Mouse (Mus musculus) kidney, adult 2 months (tissue): ENCODE results near the gene Stxbp6. TPM values are rescaled to one million over a fixed set of nuclear protein-coding genes. Genes with fewer than 3 reads are reported as not detected.
"Not testable (repeated sequence)": the region's sequence is repeated elsewhere in the genome, so short reads cannot be mapped to it uniquely, and the experiment has no call there.

Source experiments
- DNase-seq: peaks from one replicate; pipeline ENCODE4 v3.0.0; 2021
- H3K27ac ChIP-seq: fragments of 200-500 bp; 2 replicates; pipeline ENCODE4 v1.5.1; 2012; ENCODE audit warnings: low read depth, low read length, control low read depth, inconsistent platforms; ENCODE audit not compliant: insufficient read depth
- H3K27me3 ChIP-seq: fragments of 200-500 bp; replicated peaks from 2 replicates; pipeline ENCODE4 v1.6.1; 2012; ENCODE audit warnings: mild to moderate bottlenecking, moderate library complexity, low read length, inconsistent platforms; ENCODE audit not compliant: control insufficient read depth, insufficient read depth
- H3K36me3 ChIP-seq: fragments of 200-500 bp; 2 replicates; pipeline ENCODE4 v1.6.1; 2012; ENCODE audit warnings: mild to moderate bottlenecking, moderate library complexity, low read length, inconsistent platforms; ENCODE audit not compliant: control insufficient read depth, insufficient read depth
- H3K4me1 ChIP-seq: fragments of 200-500 bp; 2 replicates; pipeline ENCODE4 v1.6.1; 2011; ENCODE audit warnings: low read length; ENCODE audit not compliant: control insufficient read depth, insufficient read depth
- H3K4me3 ChIP-seq: fragments of 200-500 bp; 2 replicates; pipeline ENCODE4 v1.5.1; 2011; ENCODE audit warnings: mild to moderate bottlenecking, low read depth, low read length, control low read depth; ENCODE audit not compliant: insufficient read depth
- CTCF ChIP-seq: fragments of 200-500 bp; conservative IDR thresholded peaks from 2 replicates; pipeline ENCODE4 v1.5.1; 2011; ENCODE audit warnings: low read depth, mild to moderate bottlenecking, control low read depth, low read length, moderate library complexity, mixed read lengths; ENCODE audit not compliant: insufficient read depth, insufficient read length
- POLR2A ChIP-seq: fragments of 200-500 bp; IDR thresholded peaks from one replicate; pipeline ENCODE4 v1.6.1; 2011; ENCODE audit warnings: low read depth, low read length, control low read depth
- WGBS: fragments of 180-500 bp; shearing (Covaris S2); methylation state at CpG from one replicate; pipeline ENCODE4 v1.1.7; 2018; 5-methylcytosine and 5-hydroxymethylcytosine counted together
- polyA plus RNA-seq: library from polyadenylated mRNA; depleted of rRNA; stranded (reverse); fragments of >200 nt; gene quantifications from 2 replicates; pipeline ENCODE4 v1.2.3, GENCODE M21; 2012; rRNA removed

The Stxbp6 gene
- 13.8 and 19.3 TPM in 2 replicates for polyA plus RNA-seq

- TF ChIP-seq CTCF (no peak), POLR2A (no peak)
- 2% methylated on average over 20 of the region's 20 CpGs for WGBS
- Histone ChIP-seq H3K4me1 (peaks cover 8% of the 10 kb centered on the region; the same call in 1 of the 2 replicates), H3K36me3 (no peaks in the 10 kb centered on the region), H3K27ac (peak within 1 kb of the TSS; percentile 91), H3K27me3 (no peaks in the 10 kb centered on the region), H3K4me3 (peak within 1 kb of the TSS; percentile 79)
- peak; percentile 89 for DNase-seq
These were observed at the start of gene Stxbp6 for GRCm38 (mm10) chr12:45074611-45075342. TSS of gene Stxbp6 (minus strand) at chr12:45074709.

- H3K4me1 ChIP-seq, H3K27ac ChIP-seq, H3K27me3 ChIP-seq, H3K4me3 ChIP-seq, H3K36me3 ChIP-seq: not testable (repeated sequence)
- DNase-seq: peak; percentile 1
- 56% methylated on average over 2 of the region's 2 CpGs for WGBS
These were observed 28.4 kb upstream of the Stxbp6 start for GRCm38 (mm10) chr12:45102954-45103353.

GRCm38 (mm10) chr12:45093732-45094131 is 19.2 kb upstream of the Stxbp6 start:
- Histone ChIP-seq H3K27ac (no peak overlapping the region), H3K4me1 (no peaks in the 10 kb centered on the region), H3K36me3 (no peaks in the 10 kb centered on the region), H3K27me3 (no peaks in the 10 kb centered on the region), H3K4me3 (no peak overlapping the region)
- DNase-seq: no peak
- TF ChIP-seq CTCF (no peak), POLR2A (no peak)
- whole genome bisulfite sequencing: 74% methylated on average over 2 of the region's 2 CpGs

- Histone ChIP-seq H3K27ac (no peak overlapping the region), H3K4me1 (no peaks in the 10 kb centered on the region), H3K4me3 (no peak overlapping the region), H3K36me3 (no peaks in the 10 kb centered on the region), H3K27me3 (no peaks in the 10 kb centered on the region)
- WGBS: 52% methylated on average over 3 of the region's 3 CpGs
- TF ChIP-seq CTCF (no peak), POLR2A (no peak)
- no peak for DNase-seq
These were observed 17.9 kb upstream of the Stxbp6 start for GRCm38 (mm10) chr12:45092444-45092843.

GRCm38 (mm10) chr12:45083145-45083475 is 8.6 kb upstream of the Stxbp6 start:
- Histone ChIP-seq H3K27ac (no peak overlapping the region), H3K27me3 (no peaks in the 10 kb centered on the region), H3K4me1 (no peaks in the 10 kb centered on the region), H3K4me3 (no peak overlapping the region), H3K36me3 (no peaks in the 10 kb centered on the region)
- no peak for DNase-seq
- no peak for TF ChIP-seq CTCF
- no peak for TF ChIP-seq POLR2A
- 61% methylated on average over 1 of the region's 1 CpGs for WGBS

GRCm38 (mm10) chr12:45082379-45083144 is 8.1 kb upstream of the Stxbp6 start:
- TF ChIP-seq POLR2A (no peak), CTCF (no peak)
- H3K4me3 ChIP-seq: no peak overlapping the region
- H3K27ac ChIP-seq: no peak overlapping the region
- no peaks in the 10 kb centered on the region for H3K4me1 ChIP-seq
- no peaks in the 10 kb centered on the region for H3K36me3 ChIP-seq
- H3K27me3 ChIP-seq: no peaks in the 10 kb centered on the region
- 74% methylated on average over 4 of the region's 4 CpGs for WGBS
- no peak for DNase-seq

GRCm38 (mm10) chr12:45081617-45082016 is 7.1 kb upstream of the Stxbp6 start:
- TF ChIP-seq POLR2A (no peak), CTCF (no peak)
- WGBS: 67% methylated on average over 1 of the region's 1 CpGs
- H3K4me3 ChIP-seq: no peak overlapping the region
- H3K4me1 ChIP-seq: no peaks in the 10 kb centered on the region
- H3K27ac ChIP-seq: no peak overlapping the region
- no peak for DNase-seq
- H3K36me3 ChIP-seq: no peaks in the 10 kb centered on the region
- H3K27me3 ChIP-seq: no peaks in the 10 kb centered on the region
